Mouse (Mus musculus): Measurements from ENCODE around the gene Ubxn6.

DNA sequence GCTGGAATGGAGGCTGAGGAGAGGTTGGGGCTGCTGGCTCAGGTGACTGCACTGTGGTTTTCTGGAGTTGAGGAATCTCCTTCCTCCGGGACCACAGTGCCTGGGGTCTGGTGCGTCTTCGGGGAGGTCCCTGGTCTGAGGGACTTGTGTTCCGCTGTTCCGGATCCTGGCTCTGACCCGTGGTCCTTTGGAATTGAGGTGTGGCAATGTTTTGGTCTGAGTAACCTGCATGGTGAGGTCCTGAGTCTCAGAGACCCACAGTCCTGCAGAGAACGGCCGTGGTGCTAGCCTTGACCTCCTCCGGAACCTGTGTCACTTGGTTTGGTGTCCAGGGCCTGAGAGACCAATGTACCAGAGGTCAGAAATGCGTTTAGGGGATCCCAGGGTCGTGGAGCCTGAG is 5.1 kb upstream of the Ubxn6 start:
- TF ChIP-seq CTCF (IDR thresholded peaks at IDR 0.05; ENCODE audit: extremely low read depth, insufficient read depth, low read length) (no peak), POLR2A (IDR thresholded peaks at IDR 0.05; ENCODE audit: extremely low read depth, insufficient read depth, low read length) (no peak)
